Mouse (Mus musculus) kidney, postnatal 0 days (tissue): ENCODE data around the gene Tomm6. TPM values are rescaled to one million over a fixed set of nuclear protein-coding genes. Genes with fewer than 3 reads are reported as not detected.

Experiments
- ATAC-seq: fragments of 200-750 bp; cut with Nextera tagmentation; replicated peaks from 2 replicates; pipeline ENCODE4 v1.8.0; 2017; ENCODE audit warnings: low read depth, moderate number of reproducible peaks, moderate TSS enrichment, moderate library complexity; ENCODE audit not compliant: low FRiP score
- DNase-seq: peaks from one replicate; pipeline ENCODE4 v3.0.0-alpha.2; 2016; ENCODE audit warnings: low spot score
- H3K27ac ChIP-seq: fragments of 300-500 bp; sonication (generic); 2 replicates; pipeline ENCODE4 v1.5.1; 2014; ENCODE audit warnings: mild to moderate bottlenecking
- H3K27me3 ChIP-seq: fragments of 300-500 bp; sonication (generic); 2 replicates; pipeline ENCODE4 v1.6.1; 2014; ENCODE audit warnings: low read length, mixed read lengths; ENCODE audit not compliant: insufficient read depth
- H3K36me3 ChIP-seq: fragments of 300-500 bp; sonication (generic); 2 replicates; pipeline ENCODE4 v1.6.1; 2014; ENCODE audit warnings: low read length, mixed read lengths; ENCODE audit not compliant: insufficient read depth
- H3K4me1 ChIP-seq: fragments of 300-500 bp; sonication (generic); replicated peaks from 2 replicates; pipeline ENCODE4 v1.6.1; 2014; ENCODE audit warnings: antibody characterized with exemption, low read length, mixed read lengths; ENCODE audit not compliant: insufficient read depth
- H3K4me2 ChIP-seq: fragments of 300-500 bp; sonication (generic); 2 replicates; pipeline ENCODE4 v1.6.1; 2014; ENCODE audit warnings: mild to moderate bottlenecking, low read length, moderate library complexity, mixed read lengths
- H3K4me3 ChIP-seq: fragments of 300-500 bp; sonication (generic); replicated peaks from 2 replicates; pipeline ENCODE4 v1.5.1; 2014; ENCODE audit warnings: low read depth, low read length
- H3K9ac ChIP-seq: fragments of 300-500 bp; sonication (generic); 2 replicates; pipeline ENCODE4 v1.6.1; 2014; ENCODE audit warnings: low read depth, low read length
- H3K9me3 ChIP-seq: fragments of 300-500 bp; sonication (generic); replicated peaks from 2 replicates; pipeline ENCODE4 v1.6.1; 2016; ENCODE audit warnings: low read length, inconsistent platforms, mixed read lengths
- CTCF ChIP-seq: IDR thresholded peaks from 2 replicates; pipeline ENCODE4 v1.5.1; 2016; ENCODE audit warnings: antibody characterized with exemption, low read depth, mild to moderate bottlenecking, moderate library complexity
- WGBS: fragments of 180-500 bp; shearing (Covaris S2); extraction: QIAGEN DNeasy Blood & Tissue Kit; methylation state at CpG from one replicate; pipeline ENCODE4 v1.1.7; 2014; 5-methylcytosine and 5-hydroxymethylcytosine counted together
- polyA plus RNA-seq: library from polyadenylated mRNA; unstranded; fragments of >200 nt; fragmentation: Nextera tagmentation; extraction: Ambion mirVana; gene quantifications from 2 replicates; pipeline ENCODE4 v1.2.1, GENCODE M21; 2015

The Tomm6 gene
- polyA plus RNA-seq, 1 experiment from 2014 or later, result 450 TPM

DNA sequence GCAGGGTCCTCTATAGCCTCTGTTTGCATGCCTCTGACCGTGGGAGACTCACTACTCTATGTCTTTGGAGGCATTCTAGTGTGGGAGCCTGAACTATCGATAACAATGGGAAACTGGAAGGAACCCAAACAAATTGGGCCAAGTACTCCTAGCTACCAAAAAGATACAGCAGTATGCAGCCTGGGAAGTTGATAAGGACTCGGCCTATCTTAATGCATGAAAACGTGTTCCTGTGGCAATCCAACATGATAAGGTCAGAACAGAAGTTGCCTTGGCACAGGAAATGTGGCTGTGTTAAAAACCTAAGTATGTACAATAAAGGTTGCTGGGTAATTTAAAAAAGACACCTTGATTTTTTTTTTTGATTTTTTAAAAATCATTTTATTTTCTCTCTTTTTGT lies 33.0 kb upstream of the Tomm6 start:
- no peaks in the 10 kb centered on the region for H3K4me1 ChIP-seq
- no peak for ATAC-seq
- no peak overlapping the region for H3K4me3 ChIP-seq
- H3K9ac ChIP-seq, result no peak overlapping the region
- no peak overlapping the region for H3K27ac ChIP-seq
- TF ChIP-seq CTCF, result no peak
- WGBS, result 81% methylated on average over 4 of the region's 4 CpGs
- no peaks in the 10 kb centered on the region for H3K27me3 ChIP-seq
- no peaks in the 10 kb centered on the region for H3K9me3 ChIP-seq
- H3K4me2 ChIP-seq, result no peak overlapping the region
- no peak for DNase-seq
- H3K36me3 ChIP-seq, result no peaks in the 10 kb centered on the region

- H3K4me2 ChIP-seq, result no peak overlapping the region
- H3K9me3 ChIP-seq, result no peaks in the 10 kb centered on the region
- DNase-seq, result no peak
- no peaks in the 10 kb centered on the region for H3K4me1 ChIP-seq
- TF ChIP-seq CTCF, result no peak
- WGBS, result 67% methylated on average over 3 of the region's 3 CpGs
- H3K4me3 ChIP-seq, result no peak overlapping the region
- H3K9ac ChIP-seq, result no peak overlapping the region
- H3K27ac ChIP-seq, result no peak overlapping the region
- H3K36me3 ChIP-seq, result no peaks in the 10 kb centered on the region
- H3K27me3 ChIP-seq, result no peaks in the 10 kb centered on the region
- no peak for ATAC-seq
Observed at GRCm38 (mm10) chr17:47715037-47715436, 26.9 kb upstream of the Tomm6 start.

DNA sequence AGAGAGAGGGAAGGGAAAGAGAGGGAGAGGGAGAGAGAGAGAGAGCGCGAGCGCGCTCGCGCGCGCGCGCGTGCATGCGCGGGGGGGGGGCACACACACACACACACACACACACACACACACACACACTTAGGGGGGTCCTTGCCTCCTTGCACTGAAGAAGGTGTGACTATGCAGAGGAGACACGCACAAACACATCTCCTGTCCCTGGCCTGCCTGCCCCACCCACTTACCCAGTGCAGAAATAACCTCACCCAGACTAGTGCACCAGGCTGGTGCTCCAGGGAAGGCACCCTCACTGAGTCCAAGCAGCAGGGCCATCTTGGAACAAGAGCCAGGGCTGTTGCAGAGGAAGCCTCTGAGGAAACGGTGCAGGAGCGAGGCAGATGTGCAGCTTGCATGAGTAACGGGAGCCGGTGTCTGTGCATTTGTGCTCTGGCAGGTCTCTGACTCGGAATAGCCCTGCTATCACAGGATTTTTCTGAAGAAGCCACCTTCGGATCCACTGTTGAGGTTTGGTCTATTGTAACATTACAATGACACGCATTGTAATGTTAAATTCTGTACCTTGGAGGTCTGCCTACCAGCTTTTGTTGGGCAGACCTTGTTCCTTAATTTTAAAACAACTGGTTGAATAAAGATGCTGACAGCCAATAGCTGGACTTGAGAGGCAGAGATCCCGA lies 24.8 kb upstream of the Tomm6 start:
- no peaks in the 10 kb centered on the region for H3K36me3 ChIP-seq
- no peak for ATAC-seq
- no peaks in the 10 kb centered on the region for H3K27me3 ChIP-seq
- DNase-seq, result no peak
- no peak for TF ChIP-seq CTCF
- no peaks in the 10 kb centered on the region for H3K4me1 ChIP-seq
- no peak overlapping the region for H3K4me2 ChIP-seq
- H3K9me3 ChIP-seq, result no peaks in the 10 kb centered on the region
- H3K9ac ChIP-seq, result no peak overlapping the region
- WGBS, result 55% methylated on average over 22 of the region's 22 CpGs
- no peak overlapping the region for H3K4me3 ChIP-seq
- H3K27ac ChIP-seq, result no peak overlapping the region

GRCm38 (mm10) chr17:47711883-47712282 lies 23.7 kb upstream of the Tomm6 start:
- H3K4me2 ChIP-seq, result no peak overlapping the region
- no peaks in the 10 kb centered on the region for H3K27me3 ChIP-seq
- H3K9me3 ChIP-seq, result no peaks in the 10 kb centered on the region
- H3K4me3 ChIP-seq, result no peak overlapping the region
- no peak overlapping the region for H3K27ac ChIP-seq
- DNase-seq (no peak), ATAC-seq (no peak)
- no peaks in the 10 kb centered on the region for H3K4me1 ChIP-seq
- H3K9ac ChIP-seq, result no peak overlapping the region
- no peaks in the 10 kb centered on the region for H3K36me3 ChIP-seq
- TF ChIP-seq CTCF, result no peak
- 69% methylated on average over 6 of the region's 6 CpGs for WGBS

DNA sequence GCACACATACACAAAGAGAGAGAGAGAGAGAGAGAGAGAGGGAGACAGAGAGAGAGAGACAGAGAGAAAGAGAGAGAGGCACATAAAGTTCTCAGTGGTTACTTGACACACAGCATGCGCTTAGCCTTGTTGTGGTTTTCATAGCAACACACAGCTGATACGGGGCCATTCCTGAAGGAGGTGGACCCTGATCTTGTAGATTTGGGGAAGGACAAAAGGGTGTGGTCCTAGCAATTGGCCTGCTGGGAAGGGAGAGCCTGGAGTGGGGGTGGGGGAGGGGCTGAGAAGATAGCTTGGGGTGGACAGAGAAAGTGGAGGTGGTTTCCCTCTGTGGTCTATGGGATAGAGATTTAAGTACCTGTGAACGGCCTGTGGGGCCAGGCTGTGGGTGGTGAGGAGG lies 21.9 kb upstream of the Tomm6 start:
- 80% methylated on average over 3 of the region's 3 CpGs for WGBS

DNA sequence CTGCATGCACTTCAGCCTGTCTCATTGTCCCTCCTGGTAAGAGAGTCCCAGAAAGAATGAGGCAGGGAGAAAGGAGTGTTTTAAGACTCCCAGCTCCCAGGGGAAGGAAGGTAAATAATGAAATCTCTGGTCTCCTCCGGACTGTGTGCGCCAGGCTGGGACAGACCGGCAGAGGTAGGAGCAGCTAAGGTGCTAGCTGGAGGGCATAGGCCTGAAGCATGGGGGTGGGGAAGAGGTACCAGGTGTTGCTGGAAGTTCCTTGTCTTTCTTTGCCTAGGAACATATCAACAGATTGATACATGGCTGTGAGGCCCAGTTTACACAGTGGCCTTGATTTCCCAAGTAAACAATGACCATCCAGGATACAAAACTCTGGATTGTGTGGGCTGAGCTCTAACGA lies 20.8 kb upstream of the Tomm6 start:
- ATAC-seq (no peak), DNase-seq (no peak)
- H3K4me3 ChIP-seq, result no peak overlapping the region
- TF ChIP-seq CTCF, result no peak
- no peak overlapping the region for H3K4me2 ChIP-seq
- no peak overlapping the region for H3K9ac ChIP-seq
- H3K36me3 ChIP-seq, result no peaks in the 10 kb centered on the region
- H3K4me1 ChIP-seq, result no peaks in the 10 kb centered on the region
- H3K9me3 ChIP-seq, result no peaks in the 10 kb centered on the region
- 40% methylated on average over 4 of the region's 4 CpGs for WGBS
- no peak overlapping the region for H3K27ac ChIP-seq
- no peaks in the 10 kb centered on the region for H3K27me3 ChIP-seq

More for the DNA sequence above, 21.9 kb upstream of the Tomm6 start:
- ATAC-seq, result no peak
- Histone ChIP-seq H3K4me1 (no peaks in the 10 kb centered on the region), H3K27me3 (no peaks in the 10 kb centered on the region), H3K4me2 (no peak overlapping the region), H3K36me3 (no peaks in the 10 kb centered on the region), H3K9ac (no peak overlapping the region), H3K27ac (no peak overlapping the region), H3K9me3 (no peaks in the 10 kb centered on the region), H3K4me3 (no peak overlapping the region)
- no peak for DNase-seq
- no peak for TF ChIP-seq CTCF

GRCm38 (mm10) chr17:47707961-47708360 lies 19.8 kb upstream of the Tomm6 start:
- H3K9ac ChIP-seq, result no peak overlapping the region
- no peak overlapping the region for H3K27ac ChIP-seq
- no peak for TF ChIP-seq CTCF
- ATAC-seq (no peak), DNase-seq (no peak)
- 0 out of 2 replicates have a peak, but pooled peaks cover 8% of the 10 kb centered on the region for H3K36me3 ChIP-seq
- WGBS, result 70% methylated on average over 3 of the region's 3 CpGs
- H3K9me3 ChIP-seq, result no peaks in the 10 kb centered on the region
- H3K4me2 ChIP-seq, result no peak overlapping the region
- H3K4me3 ChIP-seq, result no peak overlapping the region
- no peaks in the 10 kb centered on the region for H3K27me3 ChIP-seq
- H3K4me1 ChIP-seq, result no peaks in the 10 kb centered on the region
